Mouse (Mus musculus) MN1 (cell line): Measurements from ENCODE around the gene Crisp2.

Experiments
- DNase-seq: peaks from one replicate; pipeline ENCODE4 v3.0.0-alpha.2; 2016; ENCODE audit warnings: low spot score

The Crisp2 gene

DNA sequence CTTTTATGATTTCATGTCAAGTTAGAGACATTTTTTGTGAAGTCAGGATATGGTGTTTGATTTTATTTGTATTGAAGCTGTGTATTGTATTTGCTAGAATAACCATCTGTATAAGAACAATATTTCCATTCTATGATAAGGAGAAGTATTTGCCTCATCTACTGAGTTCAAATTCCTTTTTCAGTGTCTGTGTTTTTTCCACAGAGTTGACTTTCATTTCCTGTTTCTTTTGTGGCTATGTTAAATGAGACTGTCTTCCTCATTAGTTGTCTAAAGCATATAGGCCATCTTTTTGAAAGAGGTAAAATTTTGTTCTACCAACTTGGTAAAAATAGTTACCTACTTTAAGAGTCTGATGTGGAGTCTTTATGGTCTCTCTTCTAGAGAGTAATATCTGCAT lies 90.5 kb downstream of the Crisp2 start:
- no peak for DNase-seq
